Mouse (Mus musculus): Measurements from ENCODE around the gene Gm10638.

Gene Gm10638

GRCm38 (mm10) chr8:86786498-86786897 lies 41.0 kb downstream of the Gm10638 start:
- no peak for DNase-seq (ENCODE audit: low spot score in 2 of 2)

GRCm38 (mm10) chr8:86787891-86788420 lies 42.5 kb downstream of the Gm10638 start:
- no peak for DNase-seq (ENCODE audit: low spot score in 2 of 2)

- DNase-seq (ENCODE audit: low spot score in 2 of 2): no peak
Observed at GRCm38 (mm10) chr8:86789576-86789975, 44.1 kb downstream of the Gm10638 start.

- DNase-seq (ENCODE audit: low spot score in 2 of 2): no peak
Observed at GRCm38 (mm10) chr8:86791542-86791941, 46.0 kb downstream of the Gm10638 start.

GRCm38 (mm10) chr8:86794716-86795115 lies 49.2 kb downstream of the Gm10638 start:
- no peak for DNase-seq (ENCODE audit: low spot score in 2 of 2)
